Mouse (Mus musculus) CH12.LX (cell line): ENCODE results near the gene March9. TPM values are rescaled to one million over a fixed set of nuclear protein-coding genes. Genes with fewer than 3 reads are reported as not detected.

Experiments
- DNase-seq: peaks from one replicate; pipeline ENCODE4 v3.0.0-alpha.2; 2013; ENCODE audit errors: extremely low read depth
- H3K27ac ChIP-seq: 2 replicates; pipeline ENCODE4 v1.5.1; 2012; ENCODE audit warnings: low read depth, mild to moderate bottlenecking, control low read depth, moderate library complexity; ENCODE audit not compliant: insufficient read depth
- H3K27me3 ChIP-seq: replicated peaks from 2 replicates; pipeline ENCODE3; 2012; ENCODE audit warnings: inconsistent platforms
- H3K36me3 ChIP-seq, 2 experiments: replicated peaks in 1 of 2; 2 replicates each; pipeline versions ENCODE3 to v1.6.1; 2012; ENCODE audit warnings: inconsistent platforms in 1 of 2, low read length in 1 of 2, mild to moderate bottlenecking in 1 of 2, mixed read lengths in 1 of 2, moderate library complexity in 1 of 2; ENCODE audit not compliant: control insufficient read depth in 1 of 2, insufficient read depth in 1 of 2
- H3K4me1 ChIP-seq, 2 experiments: 2 replicates each; pipeline ENCODE4 v1.6.1; 2012; ENCODE audit warnings: inconsistent platforms in 1 of 2, moderate library complexity in 1 of 2; ENCODE audit not compliant: insufficient read depth in 2 of 2, control insufficient read depth in 1 of 2
- H3K4me2 ChIP-seq: 2 replicates; pipeline ENCODE4 v1.6.1; 2012; ENCODE audit warnings: low read depth, mild to moderate bottlenecking, control low read depth; ENCODE audit not compliant: poor library complexity, insufficient read depth, severe bottlenecking
- H3K4me3 ChIP-seq, 3 experiments: fragments of 150-350 bp in 1 of 3; sonication (generic) in 1 of 3; replicated peaks in 1 of 3; 2 replicates each; pipeline versions ENCODE3 to v1.5.1; 2011 to 2012; ENCODE audit warnings: low read depth in 2 of 3, low read length in 2 of 3, mild to moderate bottlenecking in 2 of 3, moderate library complexity in 2 of 3, control low read depth in 1 of 3, improper control_type of control experiment in 1 of 3, inconsistent platforms in 1 of 3, mixed read lengths in 1 of 3; ENCODE audit not compliant: poor library complexity in 1 of 3
- H3K79me2 ChIP-seq: replicated peaks from 2 replicates; pipeline ENCODE4 v1.6.1; 2012; ENCODE audit warnings: mild to moderate bottlenecking, moderate library complexity; ENCODE audit not compliant: control insufficient read depth, poor library complexity, insufficient read depth, severe bottlenecking; ENCODE audit errors: extremely low read depth
- H3K9ac ChIP-seq: 2 replicates; pipeline ENCODE4 v1.6.1; 2012; ENCODE audit warnings: low read depth, mild to moderate bottlenecking, control low read depth, moderate library complexity; ENCODE audit not compliant: insufficient read depth
- H3K9me3 ChIP-seq: replicated peaks from 2 replicates; pipeline ENCODE3; 2012; ENCODE audit warnings: low read length, inconsistent platforms, mixed read lengths
- BHLHE40 ChIP-seq: IDR thresholded peaks from 2 replicates; pipeline ENCODE4 v1.6.1; 2011; ENCODE audit warnings: mild to moderate bottlenecking, low read depth, low read length, improper control_type of control experiment
- CHD1 ChIP-seq: IDR thresholded peaks from 2 replicates; pipeline ENCODE4 v1.6.1; 2012; ENCODE audit warnings: low read depth, low read length, improper control_type of control experiment, inconsistent platforms
- CTCF ChIP-seq, 2 experiments: IDR thresholded peaks in 1 of 2; conservative IDR thresholded peaks in 1 of 2; 2 replicates each; pipeline ENCODE4 v1.5.1; 2011 to 2012; ENCODE audit warnings: low read depth in 2 of 2, low read length in 2 of 2, improper control_type of control experiment in 1 of 2, inconsistent platforms in 1 of 2, mild to moderate bottlenecking in 1 of 2, moderate library complexity in 1 of 2
- EP300 ChIP-seq: IDR thresholded peaks from 2 replicates; pipeline ENCODE4 v1.6.1; 2011; ENCODE audit warnings: low read length, improper control_type of control experiment
- ETS1 ChIP-seq: conservative IDR thresholded peaks from 2 replicates; pipeline ENCODE4 v1.6.1; 2012; ENCODE audit warnings: low read depth, mild to moderate bottlenecking, inconsistent platforms, low read length, improper control_type of control experiment, moderate library complexity
- GABPA ChIP-seq: IDR thresholded peaks from 2 replicates; pipeline ENCODE4 v1.6.1; 2012; ENCODE audit warnings: low read depth, low read length, improper control_type of control experiment, inconsistent platforms; ENCODE audit not compliant: insufficient replicate concordance
- HCFC1 ChIP-seq: IDR thresholded peaks from 2 replicates; pipeline ENCODE4 v1.6.1; 2012; ENCODE audit warnings: low read depth, mild to moderate bottlenecking, inconsistent platforms, low read length, improper control_type of control experiment
- IRF4 ChIP-seq: IDR thresholded peaks from 2 replicates; pipeline ENCODE4 v1.6.1; 2014; ENCODE audit warnings: low read depth, mild to moderate bottlenecking, inconsistent platforms, low read length, improper control_type of control experiment
- JUN ChIP-seq: IDR thresholded peaks from 2 replicates; pipeline ENCODE4 v1.6.1; 2011; ENCODE audit warnings: low read depth, mild to moderate bottlenecking, low read length, improper control_type of control experiment, moderate library complexity; ENCODE audit not compliant: insufficient read depth
- JUND ChIP-seq: conservative IDR thresholded peaks from 2 replicates; pipeline ENCODE4 v1.6.1; 2011; ENCODE audit warnings: low read depth, low read length, improper control_type of control experiment
- KAT2A ChIP-seq: IDR thresholded peaks from 2 replicates; pipeline ENCODE4 v1.6.1; 2012; ENCODE audit warnings: low read length, improper control_type of control experiment, inconsistent platforms; ENCODE audit not compliant: insufficient replicate concordance
- MAFK ChIP-seq: IDR thresholded peaks from 2 replicates; pipeline ENCODE4 v1.6.1; 2011; ENCODE audit warnings: low read length, improper control_type of control experiment; ENCODE audit not compliant: insufficient replicate concordance
- MAX ChIP-seq: IDR thresholded peaks from 2 replicates; pipeline ENCODE4 v1.6.1; 2011; ENCODE audit warnings: low read length, improper control_type of control experiment
- MXI1 ChIP-seq: IDR thresholded peaks from 2 replicates; pipeline ENCODE4 v1.6.1; 2011; ENCODE audit warnings: mild to moderate bottlenecking, low read depth, low read length, improper control_type of control experiment
- MYC ChIP-seq: IDR thresholded peaks from 2 replicates; pipeline ENCODE4 v1.6.1; 2011; ENCODE audit warnings: low read depth, mild to moderate bottlenecking, improper control_type of control experiment, low read length
- NELFE ChIP-seq: IDR thresholded peaks from 2 replicates; pipeline ENCODE4 v1.6.1; 2011; ENCODE audit warnings: low read depth, low read length, improper control_type of control experiment
- NRF1 ChIP-seq: IDR thresholded peaks from 2 replicates; pipeline ENCODE4 v1.6.1; 2014; ENCODE audit warnings: low read depth, mild to moderate bottlenecking, inconsistent platforms, low read length, improper control_type of control experiment, moderate library complexity
- PAX5 ChIP-seq: IDR thresholded peaks from 2 replicates; pipeline ENCODE4 v1.6.1; 2012; ENCODE audit warnings: low read length, inconsistent platforms, mixed read lengths
- POLR2AphosphoS2 ChIP-seq: IDR thresholded peaks from 2 replicates; pipeline ENCODE4 v1.6.1; 2011; ENCODE audit warnings: low read depth, low read length, improper control_type of control experiment
- RAD21 ChIP-seq: IDR thresholded peaks from 2 replicates; pipeline ENCODE4 v1.6.1; 2011; ENCODE audit warnings: low read depth, mild to moderate bottlenecking, low read length, improper control_type of control experiment, moderate library complexity
- SIN3A ChIP-seq: IDR thresholded peaks from 2 replicates; pipeline ENCODE4 v1.6.1; 2012; ENCODE audit warnings: low read length, improper control_type of control experiment, inconsistent platforms
- TCF12 ChIP-seq: IDR thresholded peaks from 2 replicates; pipeline ENCODE4 v1.6.1; 2014; ENCODE audit warnings: low read depth, mild to moderate bottlenecking, inconsistent platforms, low read length, improper control_type of control experiment
- UBTF ChIP-seq: IDR thresholded peaks from 2 replicates; pipeline ENCODE4 v1.6.1; 2012; ENCODE audit warnings: low read depth, mild to moderate bottlenecking, inconsistent platforms, low read length, improper control_type of control experiment, moderate library complexity
- USF1 ChIP-seq: IDR thresholded peaks from 2 replicates; pipeline ENCODE4 v1.6.1; 2014; ENCODE audit warnings: low read depth, mild to moderate bottlenecking, inconsistent platforms, low read length, improper control_type of control experiment
- USF2 ChIP-seq: conservative IDR thresholded peaks from 2 replicates; pipeline ENCODE4 v1.6.1; 2011; ENCODE audit warnings: low read depth, low read length, improper control_type of control experiment
- ZC3H11A ChIP-seq: IDR thresholded peaks from 2 replicates; pipeline ENCODE4 v1.6.1; 2012; ENCODE audit warnings: low read depth, mild to moderate bottlenecking, inconsistent platforms, low read length, improper control_type of control experiment
- ZKSCAN1 ChIP-seq: IDR thresholded peaks from 2 replicates; pipeline ENCODE4 v1.6.1; 2012; ENCODE audit warnings: low read depth, inconsistent platforms, low read length, improper control_type of control experiment, borderline replicate concordance
- ZMIZ1 ChIP-seq: IDR thresholded peaks from 2 replicates; pipeline ENCODE4 v1.6.1; 2012; ENCODE audit warnings: low read depth, mild to moderate bottlenecking, inconsistent platforms, low read length, improper control_type of control experiment
- ZNF384 ChIP-seq: IDR thresholded peaks from 2 replicates; pipeline ENCODE4 v1.6.1; 2012; ENCODE audit warnings: low read depth, low read length, improper control_type of control experiment, inconsistent platforms
- dilution Hi-C: fragments of 300-500 bp; cut with MboI; formaldehyde crosslinking; loops from 2 replicates; pipeline ENCODE4 v1.14.3; 2020; ENCODE audit warnings: low sequenced_read_pairs; ENCODE audit not compliant: extremely low pct_unique_long_range_greater_than_20kb, extremely low pct_ligation_motif_present
- in situ Hi-C: fragments of 300-500 bp; cut with MboI; formaldehyde crosslinking; loops from 3 replicates; pipeline ENCODE4 v1.14.3; 2019; ENCODE audit warnings: low sequenced_read_pairs, low pct_ligation_motif_present, low pct_unique_long_range_greater_than_20kb, mixed read lengths
- polyA plus RNA-seq: library from polyadenylated mRNA; unstranded; fragments of >175 nt; gene quantifications from 2 replicates; pipeline ENCODE4 v1.2.1, GENCODE M21; 2012; ENCODE audit warnings: low read depth; ENCODE audit not compliant: insufficient read length
- total RNA-seq, 2 experiments: library from RNA; depleted of rRNA; stranded (reverse); fragments of 300-350 nt in 1 of 2; fragments of >200 nt in 1 of 2; gene quantifications; 2 replicates each; pipeline ENCODE4 v1.2.3; 2012 to 2014

The March9 gene
- total and polyA plus RNA-seq, 3 experiments = 0.68 to 3.4 (median 1.0) TPM

DNA sequence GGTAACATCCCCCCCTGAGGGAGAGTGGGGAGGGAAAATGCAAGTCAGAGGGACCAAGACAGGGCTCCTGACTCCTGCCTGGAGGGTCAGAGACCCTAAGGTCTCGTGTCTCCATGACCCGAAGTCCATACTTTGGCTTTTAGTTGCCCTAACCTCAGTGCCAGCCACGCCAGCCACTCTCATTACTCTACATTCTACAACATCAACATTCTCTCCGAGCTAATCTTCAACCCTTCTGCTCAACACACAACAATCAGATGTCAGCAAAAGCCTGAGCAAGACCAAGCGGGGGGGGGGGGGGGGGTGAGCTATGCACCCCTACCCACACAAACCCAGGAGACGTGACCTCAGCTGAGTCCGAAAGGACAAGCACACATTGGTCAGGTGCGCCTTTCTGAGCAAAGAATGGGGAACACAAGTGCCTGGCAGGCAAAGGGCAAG lies 26.7 kb downstream of the March9 start:
- H3K27me3 ChIP-seq = no peaks in the 10 kb centered on the region
- H3K79me2 ChIP-seq = peaks cover 2% of the 10 kb centered on the region; the same call in 1 of the 2 replicates
- H3K9ac ChIP-seq = no peak overlapping the region
- DNase-seq = no peak
- dilution Hi-C loops (no loop called here), in situ Hi-C loops (no loop called here)
- H3K36me3 ChIP-seq = peaks cover 10 to 35% of the 10 kb centered on the region in 2 experiments
- TF ChIP-seq MYC (no peak), USF1 (no peak), JUND (no peak), NELFE (no peak), TCF12 (no peak)
- no peak overlapping the region for H3K4me2 ChIP-seq
- no peak overlapping the region for H3K4me3 ChIP-seq
- no peak overlapping the region for H3K27ac ChIP-seq
- H3K9me3 ChIP-seq = no peaks in the 10 kb centered on the region
- peaks cover 4 to 16% of the 10 kb centered on the region in 2 experiments for H3K4me1 ChIP-seq

- Histone ChIP-seq H3K4me2 (peak within 1 kb of the TSS; percentile 23), H3K27ac (peak within 1 kb of the TSS; percentile 65), H3K9ac (peak within 1 kb of the TSS; percentile 98), H3K9me3 (no peaks in the 10 kb centered on the region), H3K79me2 (peaks cover 2% of the 10 kb centered on the region; the same call in 1 of the 2 replicates), H3K4me1 (peaks cover 4 to 16% of the 10 kb centered on the region in 2 experiments), H3K36me3 (peaks cover 32 to 46% of the 10 kb centered on the region in 2 experiments), H3K27me3 (no peaks in the 10 kb centered on the region), H3K4me3 (peak within 1 kb of the TSS; percentile 58 to 99 (median 97))
- peak; percentile 84 for DNase-seq
- in situ Hi-C loops = no loop called here
- dilution Hi-C loops = no loop called here
- TF ChIP-seq ZMIZ1 (peak; percentile 82), IRF4 (peak; percentile 82), RAD21 (peak; percentile 61), JUN (no peak; the same call in 1 of the 2 replicates), ZKSCAN1 (no peak), ZC3H11A (no peak), ZNF384 (no peak), MXI1 (peak; percentile 92), MAFK (no peak), MAX (peak; percentile 95), USF2 (no peak), NELFE (peak; percentile 71), CTCF (conservative IDR thresholded peaks at IDR 0.05 in 1 of 2, IDR thresholded peaks at IDR 0.05 in 1 of 2; ENCODE audit: low read depth in 2 of 2, low read length in 2 of 2) (peak; percentile 60 to 92), TCF12 (peak; percentile 82), USF1 (no peak), BHLHE40 (peak; percentile 89), PAX5 (no peak), UBTF (no peak), ETS1 (peak; percentile 33; the same call in 1 of the 2 replicates), CHD1 (no peak), KAT2A (peak; percentile 82; the same call in 1 of the 2 replicates), POLR2AphosphoS2 (no peak; the same call in 1 of the 2 replicates), NRF1 (peak; percentile 59), EP300 (no peak), GABPA (peak; percentile 35; the same call in 1 of the 2 replicates), SIN3A (peak; percentile 85), JUND (0 out of 2 replicates have a peak, but pooled peaks have one; percentile 23), HCFC1 (peak; percentile 85)
Observed at GRCm38 (mm10) chr10:127030336-127031296, 29.4 kb downstream of the March9 start, which contains the start of gene Tsfm. TSS of gene Tsfm (minus strand) at chr10:127030840.
